Mouse (Mus musculus) right cerebral cortex, postnatal 14 days (tissue): ENCODE data around the gene Phf20.

Source experiments
- DNase-seq: peaks from one replicate; pipeline ENCODE4 v3.0.0; 2022

Gene Phf20

GRCm38 (mm10) chr2:156321538-156321937 lies 125.3 kb downstream of the Phf20 start:
- DNase-seq: no peak

- peak; percentile 16 for DNase-seq
Observed at GRCm38 (mm10) chr2:156324116-156324588, 127.9 kb downstream of the Phf20 start.

GRCm38 (mm10) chr2:156324681-156325080 lies 128.4 kb downstream of the Phf20 start:
- no peak for DNase-seq

- DNase-seq: no peak
Observed at GRCm38 (mm10) chr2:156330681-156331080, 134.4 kb downstream of the Phf20 start.

- DNase-seq: no peak
Observed at GRCm38 (mm10) chr2:156331446-156331965, 135.2 kb downstream of the Phf20 start.

GRCm38 (mm10) chr2:156340078-156340477 lies 143.8 kb downstream of the Phf20 start:
- DNase-seq: no peak

GRCm38 (mm10) chr2:156344775-156345532 lies 148.7 kb downstream of the Phf20 start:
- DNase-seq: no peak

- DNase-seq: no peak
Observed at GRCm38 (mm10) chr2:156348812-156349211, 152.5 kb downstream of the Phf20 start.

- no peak for DNase-seq
Observed at GRCm38 (mm10) chr2:156349286-156349848, 153.1 kb downstream of the Phf20 start.

GRCm38 (mm10) chr2:156351243-156351642 lies 155.0 kb downstream of the Phf20 start:
- DNase-seq: no peak

GRCm38 (mm10) chr2:156352413-156353165 lies 156.3 kb downstream of the Phf20 start:
- DNase-seq: peak; percentile 27

GRCm38 (mm10) chr2:156353265-156353692 lies 157.0 kb downstream of the Phf20 start:
- no peak for DNase-seq

- DNase-seq: no peak
Observed at GRCm38 (mm10) chr2:156356031-156356430, 159.8 kb downstream of the Phf20 start.
